Mouse (Mus musculus): ENCODE data around the gene Rbm42. TPM values are rescaled to one million over a fixed set of nuclear protein-coding genes. Genes with fewer than 3 reads are reported as not detected.
A peak's percentile ranks its signal among the peaks of the same experiment; 100 is the strongest.

Gene Rbm42
- polyA plus RNA-seq, 1 experiment = 52.1 TPM

- WGBS = 89% methylated on average over 3 of the region's 3 CpGs
- DNase-seq (ENCODE audit: low read depth, low spot score) = no peak
These were observed 30.9 kb downstream of the Rbm42 start for GRCm38 (mm10) chr7:30619202-30619601.

DNA sequence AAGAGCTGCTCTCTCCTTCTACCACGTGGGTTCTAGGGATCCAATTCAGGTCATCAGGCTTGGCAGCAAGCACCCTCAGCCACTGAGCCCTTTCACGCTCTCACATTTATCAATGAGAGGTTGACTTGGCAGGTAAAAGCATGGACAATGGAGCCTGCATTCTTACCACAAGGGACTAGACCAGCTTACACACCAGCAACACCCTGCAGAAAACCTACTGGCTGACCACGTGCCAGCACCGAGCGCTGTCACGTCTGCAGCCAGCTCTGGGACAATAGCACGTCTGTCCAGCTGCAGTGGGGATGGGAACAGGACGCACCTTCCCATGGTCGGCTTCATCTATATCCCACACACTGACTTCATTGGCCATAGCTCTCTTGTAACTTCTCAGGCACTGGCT, 31.5 kb downstream of the Rbm42 start:
- no peak for DNase-seq (ENCODE audit: low read depth, low spot score)
- WGBS = 93% methylated on average over 9 of the region's 9 CpGs

DNA sequence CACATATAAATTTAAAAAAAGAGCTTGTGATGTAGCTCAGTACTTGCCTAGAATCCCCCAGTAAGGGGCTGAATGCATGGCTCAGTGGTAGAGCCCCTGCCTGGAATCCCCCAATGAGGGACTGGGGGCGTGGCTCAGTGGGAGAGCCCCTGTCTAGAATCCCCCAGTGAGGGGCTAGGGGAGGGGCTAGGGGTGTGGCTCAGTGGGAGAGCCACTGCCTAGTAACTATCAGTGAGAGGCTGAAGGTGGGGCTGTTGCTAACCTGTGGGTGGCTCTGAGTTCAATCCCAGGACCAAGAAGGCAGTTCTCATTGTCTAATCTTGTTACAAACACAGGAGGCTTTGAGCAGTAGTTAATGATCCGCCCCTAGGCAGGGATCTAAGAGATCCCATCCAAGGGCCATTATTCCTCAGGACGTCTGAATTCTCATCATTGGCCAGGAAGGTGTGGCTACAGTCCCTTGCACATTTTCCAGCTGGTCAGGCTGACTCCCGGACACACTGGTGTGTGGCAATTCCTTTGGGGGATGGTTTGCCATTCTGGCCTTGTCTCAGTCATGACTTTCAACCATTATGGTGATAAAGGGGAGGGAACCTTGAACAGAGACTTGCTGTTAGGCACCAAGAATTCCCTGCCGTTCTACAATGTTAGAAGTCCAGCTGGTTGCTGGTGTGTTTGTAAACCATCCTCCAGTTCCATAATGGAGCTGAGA, 34.9 kb downstream of the Rbm42 start:
- no peak for DNase-seq (ENCODE audit: low read depth, low spot score)
- WGBS = 50% methylated on average over 5 of the region's 5 CpGs

- 51% methylated on average over 2 of the region's 2 CpGs for WGBS
- no peak for DNase-seq (ENCODE audit: low read depth, low spot score)
These were observed 35.7 kb downstream of the Rbm42 start for GRCm38 (mm10) chr7:30614454-30614853.

DNA sequence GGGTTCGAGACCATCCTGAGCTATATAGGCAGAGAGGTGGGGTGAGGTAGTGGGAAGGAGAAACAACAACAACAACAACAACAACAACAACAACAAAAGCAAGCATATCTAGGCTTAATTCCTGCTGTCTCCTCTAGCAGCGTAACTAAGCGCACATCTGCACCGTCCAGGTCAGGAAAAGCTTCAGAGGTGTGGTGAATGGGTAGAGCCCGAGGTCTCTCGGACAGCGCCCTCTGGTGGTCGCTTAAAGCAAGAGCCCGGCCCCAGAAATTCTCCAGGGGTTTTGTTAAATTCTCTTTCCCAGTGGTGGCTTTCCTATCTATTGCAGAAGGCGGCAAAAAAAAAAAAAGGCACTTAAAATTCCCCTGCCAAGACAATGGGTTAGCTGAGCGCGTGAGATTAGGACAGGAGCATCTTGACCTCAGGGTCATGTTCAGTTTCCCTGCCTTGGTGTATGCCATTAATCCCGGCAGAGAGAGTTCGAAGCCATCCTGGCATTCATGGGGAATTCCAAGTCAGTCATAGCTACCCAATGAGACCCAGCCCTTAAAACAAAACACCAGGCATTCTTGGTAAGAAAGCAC, 36.5 kb downstream of the Rbm42 start:
- DNase-seq (ENCODE audit: low read depth, low spot score) = no peak
- WGBS = 13% methylated on average over 14 of the region's 14 CpGs

DNA sequence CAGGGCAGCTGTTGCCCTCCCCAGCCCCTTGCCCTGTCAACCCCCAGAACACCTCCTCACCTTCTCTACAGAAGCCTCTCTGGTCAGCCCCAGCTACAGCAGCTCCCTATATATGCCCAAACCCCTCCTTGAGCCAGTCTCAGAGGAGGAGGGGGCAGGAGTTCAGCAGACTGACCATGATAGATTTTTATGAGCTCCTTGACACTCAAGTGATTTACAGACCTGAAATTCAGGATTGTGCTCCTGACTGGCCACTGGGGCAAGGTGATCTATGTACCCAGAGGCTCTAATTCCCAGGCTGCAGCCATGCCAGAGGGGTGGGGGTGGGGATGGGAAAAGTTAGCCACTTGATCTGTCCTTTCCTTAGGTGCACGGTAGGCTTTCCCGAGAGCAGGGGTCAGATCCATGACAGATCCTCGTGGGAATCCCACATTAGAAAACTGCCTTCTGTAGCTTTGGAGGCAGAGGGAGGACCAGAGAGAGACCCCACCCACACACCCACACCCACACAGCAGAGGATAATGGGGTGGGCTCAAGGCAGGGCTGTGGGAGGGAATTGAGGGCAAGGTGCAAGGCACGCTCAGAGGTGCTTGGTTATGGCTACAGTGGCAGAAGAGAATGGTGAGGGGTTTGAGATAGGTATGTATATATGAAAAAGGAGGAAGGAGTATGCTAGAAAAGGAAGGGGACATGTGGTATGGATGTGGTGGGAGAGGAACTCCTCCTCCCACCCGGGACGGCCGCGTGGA, 37.3 kb downstream of the Rbm42 start, which contains the start of gene Upk1a:
Gene Upk1a (minus strand): TSS at position 194 of the 749 bp plus-strand sequence.
- 36% methylated on average over 8 of the region's 8 CpGs for WGBS
- no peak for DNase-seq (ENCODE audit: low read depth, low spot score)

- WGBS = 38% methylated on average over 7 of the region's 7 CpGs
- DNase-seq (ENCODE audit: low read depth, low spot score) = no peak
These were observed 40.1 kb downstream of the Rbm42 start for GRCm38 (mm10) chr7:30610043-30610442.

- 57% methylated on average over 16 of the region's 16 CpGs for WGBS
- DNase-seq (ENCODE audit: low read depth, low spot score) = no peak
These were observed 41.6 kb downstream of the Rbm42 start for GRCm38 (mm10) chr7:30608476-30608875.

DNA sequence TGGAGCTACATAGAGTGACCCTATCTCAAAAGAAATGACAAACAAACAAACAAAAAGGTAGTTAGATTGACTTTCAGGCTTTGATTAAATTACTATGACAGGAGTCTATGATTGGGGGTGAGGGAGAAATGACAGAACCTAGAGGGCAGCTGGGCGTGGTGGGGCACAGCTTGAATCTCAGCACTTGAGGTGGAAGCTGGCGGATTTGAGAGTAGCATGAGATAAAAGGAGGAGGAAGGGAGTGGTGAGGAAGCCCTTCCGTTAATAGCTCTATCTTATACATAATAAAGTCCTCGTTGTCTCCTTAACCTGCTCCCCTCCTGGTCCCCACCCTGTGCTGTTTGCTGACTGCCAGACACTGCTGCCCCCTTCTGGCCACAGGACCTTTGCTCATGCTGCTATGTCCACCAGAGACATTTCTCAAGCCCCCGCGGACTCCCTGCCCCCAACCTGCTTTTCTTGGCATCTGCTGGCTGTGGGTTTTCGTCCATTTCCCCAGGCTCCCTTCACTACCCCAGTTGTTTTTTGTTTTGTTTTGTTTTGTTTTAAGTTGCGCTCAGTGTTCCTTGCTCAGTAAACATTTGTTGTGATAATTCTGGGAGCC, 42.3 kb downstream of the Rbm42 start:
- no peak for DNase-seq (ENCODE audit: low read depth, low spot score)
- 20% methylated on average over 8 of the region's 8 CpGs for WGBS

- WGBS = 81% methylated on average over 8 of the region's 8 CpGs
These were observed 45.2 kb downstream of the Rbm42 start for GRCm38 (mm10) chr7:30604944-30605343.

DNA sequence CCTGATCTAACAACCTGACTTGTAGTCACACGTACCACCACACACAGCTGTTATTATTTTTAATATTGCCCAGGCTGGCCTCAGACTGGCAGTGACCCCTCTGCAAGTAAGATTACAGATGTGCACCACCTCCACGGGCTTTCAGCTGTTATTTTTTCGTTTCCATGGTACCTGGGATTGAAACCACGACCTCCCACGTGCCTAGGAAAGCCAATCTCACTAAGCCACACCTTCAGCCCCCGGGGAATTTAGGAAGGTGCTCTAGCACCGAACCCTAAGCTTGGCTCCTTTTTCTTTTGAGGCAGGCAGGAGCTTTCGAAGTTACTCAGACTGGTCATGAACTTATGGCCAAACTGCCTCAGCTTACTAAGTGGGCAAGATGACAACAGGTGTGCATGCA, 45.7 kb downstream of the Rbm42 start:
- DNase-seq (ENCODE audit: low read depth, low spot score) = no peak
- 63% methylated on average over 8 of the region's 8 CpGs for WGBS

More at GRCm38 (mm10) chr7:30604944-30605343, 45.2 kb downstream of the Rbm42 start:
- DNase-seq (ENCODE audit: low read depth, low spot score) = no peak

GRCm38 (mm10) chr7:30602583-30602982, 47.5 kb downstream of the Rbm42 start:
- peak; percentile 72 for DNase-seq (ENCODE audit: low read depth, low spot score)
- 3% methylated on average over 3 of the region's 3 CpGs for WGBS

GRCm38 (mm10) chr7:30600651-30601050, 49.5 kb downstream of the Rbm42 start:
- WGBS = 42% methylated on average over 7 of the region's 7 CpGs
- no peak for DNase-seq (ENCODE audit: low read depth, low spot score)

DNA sequence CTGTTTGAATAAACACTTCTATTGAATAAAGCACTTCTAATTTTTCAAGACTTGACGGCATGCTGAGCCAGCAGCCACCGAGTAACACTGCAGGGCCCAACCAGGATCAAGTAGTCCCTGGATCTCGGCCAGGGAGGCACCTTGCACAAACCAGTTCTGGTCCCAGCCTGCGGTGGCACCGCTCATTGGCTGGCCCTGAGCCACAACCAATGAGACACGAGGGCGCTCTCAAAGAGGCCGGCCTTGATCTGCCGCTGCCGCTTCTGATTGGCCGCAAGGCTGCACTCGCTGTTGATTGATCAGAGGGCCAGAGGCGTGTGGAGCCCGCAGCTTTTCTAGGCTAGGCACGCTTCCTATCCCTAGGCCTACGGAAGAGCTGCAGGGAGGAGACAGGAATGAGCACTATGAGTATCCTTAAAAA, 50.2 kb downstream of the Rbm42 start:
- DNase-seq (ENCODE audit: low read depth, low spot score) = peak; percentile 98
- 3% methylated on average over 16 of the region's 16 CpGs for WGBS

- no peak for DNase-seq (ENCODE audit: low read depth, low spot score)
- 93% methylated on average over 12 of the region's 12 CpGs for WGBS
These were observed 51.3 kb downstream of the Rbm42 start, which contains the start of gene Zbtb32 for GRCm38 (mm10) chr7:30598786-30599185. TSS of gene Zbtb32 (minus strand) at chr7:30598909.

GRCm38 (mm10) chr7:30596811-30597210, 53.3 kb downstream of the Rbm42 start:
- DNase-seq (ENCODE audit: low read depth, low spot score) = no peak
- 79% methylated on average over 5 of the region's 5 CpGs for WGBS

DNA sequence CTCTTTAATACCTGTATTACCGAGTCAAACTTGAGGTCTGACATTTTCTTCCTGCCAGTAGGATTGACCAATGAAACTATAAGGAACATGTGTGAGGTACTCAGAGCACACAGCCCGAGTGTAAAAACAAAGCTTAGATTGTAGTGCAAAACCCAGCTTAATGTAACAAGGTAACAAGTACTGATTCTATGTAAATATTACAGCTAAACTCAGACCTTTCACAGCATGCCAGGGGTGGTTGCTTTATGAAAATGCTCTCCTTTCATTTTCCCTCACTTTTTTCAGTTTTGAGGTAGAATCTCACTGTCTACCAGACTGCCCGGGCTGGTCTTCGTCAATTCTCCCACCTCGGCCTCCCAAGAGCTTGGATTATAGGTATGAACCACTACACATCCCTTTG, 54.0 kb downstream of the Rbm42 start:
- WGBS = 79% methylated on average over 5 of the region's 5 CpGs

GRCm38 (mm10) chr7:30594510-30595024, 55.5 kb downstream of the Rbm42 start:
- 75% methylated on average over 4 of the region's 4 CpGs for WGBS

More for the DNA sequence above, 54.0 kb downstream of the Rbm42 start:
- no peak for DNase-seq (ENCODE audit: low read depth, low spot score)

DNA sequence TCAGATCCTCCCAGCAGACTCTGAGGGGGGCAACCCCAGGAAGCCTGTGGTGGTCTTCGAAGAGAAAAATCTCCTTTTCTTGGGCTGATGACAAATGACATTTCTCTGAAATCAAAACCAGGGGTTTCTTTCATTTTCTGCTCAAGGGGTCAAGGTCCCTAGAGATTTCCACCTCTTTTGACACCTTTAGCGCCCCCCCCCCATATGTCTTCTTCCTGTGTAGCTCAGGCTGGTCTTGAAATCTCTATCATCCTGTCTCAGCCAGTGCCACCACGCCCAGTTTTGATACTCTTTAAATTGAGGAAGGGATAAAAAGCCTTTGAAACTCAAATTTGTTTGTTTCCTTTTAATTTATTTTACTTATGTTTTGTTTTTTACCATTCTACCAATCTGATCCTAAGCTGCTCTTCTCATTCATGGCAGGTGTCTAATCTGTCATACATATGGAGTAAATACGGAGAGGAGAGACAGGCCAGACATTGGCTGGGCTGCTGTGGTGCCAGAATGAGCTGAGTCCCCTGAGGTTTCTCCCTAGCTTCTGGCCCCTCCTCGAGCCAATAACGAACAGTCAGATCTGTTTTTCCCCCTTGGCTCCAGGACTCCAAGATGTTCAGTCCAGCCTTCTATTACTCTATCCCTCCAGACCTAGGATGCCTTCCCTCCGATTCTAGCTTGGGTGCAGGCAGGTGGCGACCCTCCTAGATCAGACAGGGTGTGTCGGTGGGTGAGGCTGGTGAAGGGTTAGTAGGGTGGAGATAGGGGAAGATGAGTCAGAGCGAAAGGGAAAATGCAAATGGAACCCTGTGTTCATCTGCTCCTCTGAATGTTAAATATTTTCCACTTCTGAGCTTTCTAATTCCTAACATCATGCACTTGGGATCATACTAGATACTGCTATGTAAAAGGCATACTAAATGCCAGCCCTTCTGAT, 56.3 kb downstream of the Rbm42 start:
- no peak for DNase-seq (ENCODE audit: low read depth, low spot score)
- 59% methylated on average over 10 of the region's 10 CpGs for WGBS

More at GRCm38 (mm10) chr7:30594510-30595024, 55.5 kb downstream of the Rbm42 start:
- no peak for DNase-seq (ENCODE audit: low read depth, low spot score)

Data from large intestine, adult 2 months (tissue).